Mouse (Mus musculus) myocyte (in vitro differentiated cells): Measurements from ENCODE around the gene Stk10. TPM values are rescaled to one million over a fixed set of nuclear protein-coding genes. Genes with fewer than 3 reads are reported as not detected.

Source experiments
- H3K27me3 ChIP-seq: one replicate; pipeline ENCODE4 v1.6.1; 2011; ENCODE audit not compliant: control insufficient read depth, insufficient read depth, insufficient read length
- H3K36me3 ChIP-seq: one replicate; pipeline ENCODE4 v1.6.1; 2011; ENCODE audit not compliant: control insufficient read depth, insufficient read depth
- H3K4me2 ChIP-seq: one replicate; pipeline ENCODE4 v1.6.1; 2011; ENCODE audit warnings: low read depth, control low read depth
- H3K4me3 ChIP-seq: one replicate; pipeline ENCODE4 v1.5.1; 2011; ENCODE audit warnings: mild to moderate bottlenecking, control low read depth, moderate library complexity
- H3K79me2 ChIP-seq: one replicate; pipeline ENCODE4 v1.6.1; 2011; ENCODE audit not compliant: control insufficient read depth, insufficient read depth
- H3ac ChIP-seq: one replicate; pipeline ENCODE4 v1.6.1; 2011; ENCODE audit not compliant: control insufficient read depth, insufficient read length
- CEBPB ChIP-seq: IDR thresholded peaks from 2 replicates; pipeline ENCODE4 v1.6.1; 2011; ENCODE audit warnings: mild to moderate bottlenecking, moderate library complexity; ENCODE audit not compliant: poor library complexity, insufficient read depth, severe bottlenecking
- E2F4 ChIP-seq: IDR thresholded peaks from one replicate; pipeline ENCODE4 v1.6.1; 2011; ENCODE audit warnings: mild to moderate bottlenecking, control low read depth, moderate library complexity; ENCODE audit not compliant: insufficient read depth
- MAX ChIP-seq: IDR thresholded peaks from one replicate; pipeline ENCODE4 v1.6.1; 2011; ENCODE audit warnings: low read depth, mild to moderate bottlenecking, control low read depth
- MYOD1 ChIP-seq, 3 experiments: IDR thresholded peaks; one replicate each; pipeline ENCODE4 v1.6.1; 2011; ENCODE audit warnings: control low read depth in 2 of 3, low read depth in 2 of 3, mild to moderate bottlenecking in 2 of 3, moderate library complexity in 1 of 3; ENCODE audit not compliant: insufficient read length in 2 of 3, control insufficient read depth in 1 of 3
- MYOG ChIP-seq, 3 experiments: IDR thresholded peaks; one replicate each; pipeline ENCODE4 v1.6.1; 2011; ENCODE audit warnings: control low read depth in 2 of 3, low read depth in 2 of 3, mild to moderate bottlenecking in 2 of 3; ENCODE audit not compliant: insufficient read length in 2 of 3, control insufficient read depth in 1 of 3, insufficient read depth in 1 of 3
- POLR2A ChIP-seq: IDR thresholded peaks from one replicate; pipeline ENCODE4 v1.6.1; 2011; ENCODE audit warnings: low read depth, mild to moderate bottlenecking, control low read depth, moderate library complexity; ENCODE audit not compliant: insufficient read length
- POLR2AphosphoS2 ChIP-seq: IDR thresholded peaks from one replicate; pipeline ENCODE4 v1.6.1; 2011; ENCODE audit warnings: low read depth, control low read depth; ENCODE audit not compliant: insufficient read length
- REST ChIP-seq: IDR thresholded peaks from one replicate; pipeline ENCODE4 v1.6.1; 2011; ENCODE audit warnings: mild to moderate bottlenecking, control low read depth, moderate library complexity; ENCODE audit not compliant: insufficient read depth, insufficient read length
- SRF ChIP-seq: IDR thresholded peaks from one replicate; pipeline ENCODE4 v1.6.1; 2011; ENCODE audit warnings: low read depth; ENCODE audit not compliant: control insufficient read depth, insufficient read length
- TCF12 ChIP-seq: IDR thresholded peaks from one replicate; pipeline ENCODE4 v1.6.1; 2011; ENCODE audit warnings: mild to moderate bottlenecking, control low read depth; ENCODE audit not compliant: poor library complexity, insufficient read depth, severe bottlenecking
- TCF3 ChIP-seq: IDR thresholded peaks from one replicate; pipeline ENCODE4 v1.6.1; 2011; ENCODE audit warnings: low read depth, control low read depth; ENCODE audit not compliant: insufficient read length
- USF1 ChIP-seq: IDR thresholded peaks from one replicate; pipeline ENCODE4 v1.6.1; 2011; ENCODE audit warnings: low read depth, mild to moderate bottlenecking, control low read depth, moderate library complexity
- polyA plus RNA-seq: library from polyadenylated mRNA; unstranded; fragments of >200 nt; fragmentation: generic; extraction: Trizol; gene quantifications from one replicate; pipeline ENCODE4 v1.2.1, GENCODE M21; 2012; ENCODE audit warnings: missing spikeins

Gene Stk10
- polyA plus RNA-seq, 1 experiment: 7.1 TPM

GRCm38 (mm10) chr11:32634842-32635241 is 101.7 kb downstream of the Stk10 start:
- H3ac ChIP-seq: no peak overlapping the region
- H3K36me3 ChIP-seq: no peaks in the 10 kb centered on the region
- TF ChIP-seq USF1: peak; percentile 45
- no peak for TF ChIP-seq MAX

DNA sequence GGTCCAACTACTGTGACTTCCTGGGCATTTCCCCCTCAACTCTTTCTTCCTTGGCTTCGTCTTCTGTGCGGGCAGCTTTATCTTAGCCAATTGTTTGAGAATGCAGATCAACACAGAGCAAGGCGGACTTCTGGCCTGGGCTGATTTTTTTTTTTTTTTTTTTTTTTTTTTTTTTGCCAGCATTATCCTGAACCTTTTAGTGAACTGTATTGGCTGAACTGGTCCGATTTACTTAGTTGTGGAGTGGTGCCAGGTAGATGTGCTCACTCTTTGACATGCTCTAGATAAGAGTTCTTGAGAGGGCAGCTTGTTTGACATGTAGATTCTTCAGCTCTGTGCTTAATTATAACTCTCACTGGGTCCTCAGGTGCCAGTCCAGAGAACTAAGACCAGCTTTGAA is 103.2 kb downstream of the Stk10 start:
- H3K79me2 ChIP-seq: no peaks in the 10 kb centered on the region
- no peak overlapping the region for H3K4me2 ChIP-seq
- TF ChIP-seq POLR2A (no peak), POLR2AphosphoS2 (no peak), E2F4 (no peak), MAX (no peak), TCF3 (no peak), CEBPB (no peak), USF1 (no peak), SRF (no peak), MYOG (IDR thresholded peaks at IDR 0.05; ENCODE audit: control insufficient read depth in 1 of 3, insufficient read depth in 1 of 3, insufficient read length in 2 of 3, low read depth in 2 of 3) (no peak), TCF12 (no peak), REST (no peak), MYOD1 (IDR thresholded peaks at IDR 0.05; ENCODE audit: control insufficient read depth in 1 of 3, insufficient read length in 2 of 3, low read depth in 2 of 3) (no peak)
- no peak overlapping the region for H3ac ChIP-seq
- H3K4me3 ChIP-seq: no peak overlapping the region
- H3K36me3 ChIP-seq: no peaks in the 10 kb centered on the region
- no peaks in the 10 kb centered on the region for H3K27me3 ChIP-seq

More at GRCm38 (mm10) chr11:32634842-32635241, 101.7 kb downstream of the Stk10 start:
- Histone ChIP-seq H3K4me2 (no peak overlapping the region), H3K27me3 (no peaks in the 10 kb centered on the region), H3K79me2 (no peaks in the 10 kb centered on the region), H3K4me3 (no peak overlapping the region)

DNA sequence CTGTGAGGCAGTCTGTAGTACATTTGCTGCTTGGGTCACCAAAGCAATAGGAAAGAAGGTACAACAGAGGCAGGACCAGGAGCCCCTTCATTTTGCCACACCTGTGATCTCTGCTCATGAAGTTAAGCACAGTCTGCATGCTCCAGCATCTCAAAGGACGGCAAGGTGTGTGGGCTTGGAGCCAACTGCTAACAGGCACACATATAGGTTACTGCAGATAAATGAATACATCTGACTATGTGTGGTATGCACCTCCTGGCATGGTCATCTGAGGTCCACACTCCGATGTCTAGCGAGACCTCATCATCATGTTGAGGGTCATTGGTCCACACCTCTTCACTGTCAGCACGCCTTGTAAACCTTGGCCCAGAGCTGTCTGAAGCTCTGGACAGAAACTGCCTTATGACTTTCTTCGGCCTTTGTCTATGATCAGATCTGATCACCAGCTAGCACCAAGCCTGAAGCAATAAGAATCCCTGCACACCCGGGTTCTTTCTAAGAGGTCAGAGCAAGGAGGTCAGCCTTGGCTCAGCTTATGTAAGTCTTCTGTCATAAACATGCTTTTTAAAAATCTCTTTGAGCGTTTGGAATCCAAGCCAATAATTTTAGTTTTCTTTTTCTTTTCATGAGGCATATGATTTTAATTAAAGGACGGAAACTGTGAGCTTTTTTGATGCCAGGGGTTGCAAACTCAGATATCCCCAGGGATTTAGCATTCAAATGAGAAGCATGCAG is 105.6 kb downstream of the Stk10 start:
- Histone ChIP-seq H3ac (no peak overlapping the region), H3K36me3 (no peaks in the 10 kb centered on the region), H3K27me3 (no peaks in the 10 kb centered on the region), H3K79me2 (peaks cover 9% of the 10 kb centered on the region), H3K4me3 (no peak overlapping the region), H3K4me2 (no peak overlapping the region)
- no peak for TF ChIP-seq TCF3
- no peak for TF ChIP-seq POLR2A
- TF ChIP-seq POLR2AphosphoS2: no peak
- no peak for TF ChIP-seq SRF
- TF ChIP-seq USF1: no peak
- no peak for TF ChIP-seq REST
- no peak for TF ChIP-seq MYOD1 (IDR thresholded peaks at IDR 0.05; ENCODE audit: control insufficient read depth in 1 of 3, insufficient read length in 2 of 3, low read depth in 2 of 3)
- TF ChIP-seq CEBPB: no peak
- no peak for TF ChIP-seq MYOG (IDR thresholded peaks at IDR 0.05; ENCODE audit: control insufficient read depth in 1 of 3, insufficient read depth in 1 of 3, insufficient read length in 2 of 3, low read depth in 2 of 3)

GRCm38 (mm10) chr11:32640617-32641016 is 107.5 kb downstream of the Stk10 start:
- no peaks in the 10 kb centered on the region for H3K36me3 ChIP-seq
- H3ac ChIP-seq: no peak overlapping the region
- no peak overlapping the region for H3K4me2 ChIP-seq
- H3K4me3 ChIP-seq: no peak overlapping the region
- no peak for TF ChIP-seq E2F4
- TF ChIP-seq MYOG (IDR thresholded peaks at IDR 0.05; ENCODE audit: control insufficient read depth in 1 of 3, insufficient read depth in 1 of 3, insufficient read length in 2 of 3, low read depth in 2 of 3): no peak
- TF ChIP-seq SRF: no peak
- no peak for TF ChIP-seq MAX
- no peak for TF ChIP-seq CEBPB
- TF ChIP-seq MYOD1 (IDR thresholded peaks at IDR 0.05; ENCODE audit: control insufficient read depth in 1 of 3, insufficient read length in 2 of 3, low read depth in 2 of 3): no peak
- no peak for TF ChIP-seq POLR2AphosphoS2
- no peak for TF ChIP-seq REST
- TF ChIP-seq USF1: no peak
- H3K79me2 ChIP-seq: peaks cover 28% of the 10 kb centered on the region
- H3K27me3 ChIP-seq: no peaks in the 10 kb centered on the region

- Histone ChIP-seq H3K4me3 (peak within 1 kb of the TSS; percentile 86), H3K79me2 (peaks cover 45% of the 10 kb centered on the region), H3K4me2 (peak within 1 kb of the TSS; percentile 87), H3K36me3 (no peaks in the 10 kb centered on the region), H3ac (peak within 1 kb of the TSS; percentile 94), H3K27me3 (no peaks in the 10 kb centered on the region)
- TF ChIP-seq E2F4: no peak
- peak; percentile 97 for TF ChIP-seq POLR2A
- no peak for TF ChIP-seq MAX
- TF ChIP-seq TCF12: no peak
- TF ChIP-seq CEBPB: no peak
- TF ChIP-seq MYOD1 (IDR thresholded peaks at IDR 0.05; ENCODE audit: control insufficient read depth in 1 of 3, insufficient read length in 2 of 3, low read depth in 2 of 3): peak in 1 of 3 experiments; percentile 47
- no peak for TF ChIP-seq SRF
- TF ChIP-seq POLR2AphosphoS2: peak; percentile 97
- peak in 1 of 3 experiments; percentile 45 for TF ChIP-seq MYOG (IDR thresholded peaks at IDR 0.05; ENCODE audit: control insufficient read depth in 1 of 3, insufficient read depth in 1 of 3, insufficient read length in 2 of 3, low read depth in 2 of 3)
- TF ChIP-seq REST: peak; percentile 5
- TF ChIP-seq USF1: no peak
- TF ChIP-seq TCF3: no peak
Measured at GRCm38 (mm10) chr11:32642249-32642876, 109.3 kb downstream of the Stk10 start, which contains the start of gene Fbxw11. TSS of gene Fbxw11 (plus strand) at chr11:32642724.
